Mouse (Mus musculus): Measurements from ENCODE around the gene Stambp.
"Not testable (repeated sequence)": the region's sequence is repeated elsewhere in the genome, so short reads cannot be mapped to it uniquely, and the experiment has no call there.

Gene Stambp

DNA sequence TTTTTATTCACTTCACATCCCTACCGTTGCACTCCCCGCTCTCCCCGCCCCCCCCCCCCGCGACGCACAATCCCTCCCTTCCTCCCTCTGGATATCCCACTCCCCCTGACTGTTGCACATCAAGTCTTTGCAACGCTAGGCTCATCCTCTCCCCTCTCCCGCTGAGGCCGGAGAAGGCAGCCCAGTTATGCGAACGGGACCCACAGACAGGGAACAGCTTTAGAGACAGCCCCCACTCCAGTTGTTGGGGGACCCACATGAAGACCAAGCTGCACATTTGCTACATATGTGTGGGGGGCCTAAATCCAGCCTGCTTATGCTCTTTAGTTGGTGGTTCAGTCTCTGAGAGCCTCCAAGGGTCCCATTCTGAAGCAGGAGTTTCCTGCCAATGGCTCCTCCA, at the start of gene Stambp:
Gene Stambp, minus strand, starts transcription at position 59 of the 400 bp plus-strand sequence.
- peak; percentile 34 to 35 for DNase-seq

DNA sequence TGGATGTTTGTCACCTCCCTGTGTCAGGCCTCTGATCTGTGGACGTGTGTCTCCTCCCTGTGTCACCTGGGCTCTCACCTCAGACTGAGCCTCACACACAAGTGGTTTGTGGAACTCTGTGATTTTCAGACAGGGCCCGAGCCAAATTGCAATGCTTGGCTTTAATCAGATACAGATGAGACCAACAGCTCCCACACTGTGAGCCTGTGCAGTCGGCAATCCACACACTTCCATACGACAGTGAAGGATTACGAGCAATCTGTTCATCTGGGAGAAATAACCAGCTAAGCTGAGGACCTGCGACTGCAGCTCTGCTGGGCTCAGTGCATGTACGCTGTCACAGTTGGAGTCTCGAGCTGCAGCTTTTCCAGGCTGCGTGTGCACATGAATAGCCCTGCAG, 47.4 kb upstream of the Stambp start:
- no peak for DNase-seq

DNA sequence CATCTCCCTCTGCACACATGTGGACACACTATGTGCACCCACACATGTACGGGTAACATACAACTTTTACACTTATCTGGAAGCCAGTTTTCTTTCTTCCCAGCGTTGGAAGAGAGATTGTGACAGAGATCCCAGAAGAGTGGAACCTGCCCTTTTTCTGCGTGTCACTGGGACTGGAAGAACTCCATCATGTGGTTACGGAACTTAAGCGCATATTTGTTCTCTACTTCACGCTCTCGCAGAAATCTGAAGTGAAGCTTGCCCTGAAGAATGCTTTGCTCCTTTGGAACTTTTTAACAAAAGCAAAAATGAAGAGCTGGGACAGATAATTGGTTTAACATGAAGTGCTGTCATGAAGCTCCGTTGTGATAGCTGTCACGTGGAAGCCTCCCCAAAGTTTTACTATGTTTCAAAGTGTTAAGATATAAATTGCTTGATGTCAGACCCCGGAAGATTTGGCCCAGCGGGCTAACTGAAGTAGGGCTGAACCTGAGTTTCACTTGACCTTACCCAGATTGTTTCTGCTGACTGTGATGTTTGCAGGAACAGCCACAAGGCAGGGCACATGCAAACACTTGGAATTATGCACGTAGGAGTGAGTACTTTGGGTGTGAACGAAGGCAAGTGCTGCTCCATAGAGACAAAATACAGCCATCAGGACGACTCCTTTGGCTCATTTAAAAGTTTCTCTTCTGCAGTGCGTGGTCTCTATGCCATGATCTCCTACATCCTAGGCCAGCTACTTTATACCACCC, 45.2 kb upstream of the Stambp start:
- no peak for DNase-seq

DNA sequence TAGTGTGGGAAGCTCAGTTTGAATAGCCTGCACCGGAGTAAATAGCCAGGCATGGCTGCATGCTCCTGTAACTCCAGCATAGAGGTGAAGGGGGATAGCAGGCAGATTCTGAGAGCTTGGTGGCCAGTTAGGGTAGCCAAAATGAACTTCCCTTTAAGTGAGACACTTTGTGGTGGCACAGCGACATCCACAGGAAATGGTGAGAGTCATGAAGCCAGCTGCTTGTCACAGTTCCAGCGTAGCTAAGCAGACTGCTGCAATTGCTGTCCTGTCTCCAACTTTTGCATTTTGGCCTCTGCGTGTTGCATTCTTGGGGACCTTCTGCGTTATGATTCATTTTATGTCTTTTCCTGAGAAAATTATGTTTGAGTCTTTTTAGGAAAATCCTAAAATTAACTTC, 44.0 kb upstream of the Stambp start:
- peak; percentile 75 to 80 for DNase-seq

DNA sequence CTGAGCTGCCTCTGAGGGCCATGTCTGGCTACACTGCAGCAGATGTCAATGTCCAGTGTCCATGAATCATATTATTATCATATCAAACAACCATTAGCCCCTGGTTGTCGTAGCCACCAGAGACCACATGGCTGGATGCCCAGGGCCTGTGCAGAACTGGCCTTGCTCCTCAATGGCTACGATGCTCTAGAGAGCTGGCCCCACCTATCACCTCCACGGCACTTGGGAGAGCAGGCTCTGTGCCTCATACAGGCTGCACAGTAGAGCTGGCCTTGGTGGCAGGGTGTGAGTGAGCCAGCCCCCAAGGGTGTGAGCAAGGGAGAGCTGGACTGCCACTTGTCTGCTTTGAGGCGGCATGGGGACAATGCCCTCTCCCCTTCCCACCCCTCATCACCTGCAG, 41.9 kb upstream of the Stambp start:
- no peak for DNase-seq

DNA sequence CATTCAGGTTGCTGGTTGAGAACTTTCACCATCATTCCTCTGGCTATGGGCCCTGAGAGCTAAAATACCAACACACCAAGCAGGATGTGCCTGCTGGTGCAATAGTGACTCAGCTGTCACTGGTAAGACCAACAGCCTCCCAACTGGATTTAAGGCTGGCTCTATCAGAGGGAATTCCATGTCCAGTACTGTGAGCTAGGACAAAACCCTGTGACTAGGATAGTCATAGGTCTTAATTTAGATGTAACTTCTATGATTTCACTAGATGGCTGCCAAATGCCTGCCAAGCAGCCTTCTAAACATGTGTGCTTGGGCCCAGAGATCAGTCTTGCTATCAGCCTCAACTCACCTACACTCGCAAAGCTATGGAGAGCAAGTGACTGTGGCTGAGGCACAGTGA, 40.4 kb upstream of the Stambp start:
- DNase-seq = no peak

DNA sequence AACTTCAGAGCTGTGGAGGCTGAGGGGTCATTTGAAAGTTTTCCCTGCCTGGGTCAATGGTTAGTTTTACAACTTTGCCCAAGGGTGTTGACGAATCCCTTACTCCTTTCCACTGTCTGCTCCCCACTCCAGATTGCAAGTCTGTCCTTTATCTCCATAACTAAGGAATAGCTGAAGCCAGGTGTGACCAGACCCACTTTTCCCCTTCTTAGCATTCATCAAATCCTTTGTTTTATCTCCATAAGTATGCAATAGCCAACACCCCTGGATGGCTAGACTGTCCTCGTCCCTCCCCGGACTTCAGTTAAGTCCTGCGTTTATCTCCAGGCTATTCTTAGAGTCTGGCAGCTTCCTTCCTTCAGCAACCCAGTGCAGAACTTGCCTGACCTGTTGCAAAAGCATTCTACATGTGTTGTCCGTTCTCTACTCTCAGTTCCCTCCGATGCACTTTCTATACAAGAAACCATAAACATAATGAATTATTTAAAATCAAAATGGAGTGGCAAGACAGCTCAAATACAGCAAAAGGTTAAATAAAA, 27.2 kb upstream of the Stambp start:
- DNase-seq = no peak

DNA sequence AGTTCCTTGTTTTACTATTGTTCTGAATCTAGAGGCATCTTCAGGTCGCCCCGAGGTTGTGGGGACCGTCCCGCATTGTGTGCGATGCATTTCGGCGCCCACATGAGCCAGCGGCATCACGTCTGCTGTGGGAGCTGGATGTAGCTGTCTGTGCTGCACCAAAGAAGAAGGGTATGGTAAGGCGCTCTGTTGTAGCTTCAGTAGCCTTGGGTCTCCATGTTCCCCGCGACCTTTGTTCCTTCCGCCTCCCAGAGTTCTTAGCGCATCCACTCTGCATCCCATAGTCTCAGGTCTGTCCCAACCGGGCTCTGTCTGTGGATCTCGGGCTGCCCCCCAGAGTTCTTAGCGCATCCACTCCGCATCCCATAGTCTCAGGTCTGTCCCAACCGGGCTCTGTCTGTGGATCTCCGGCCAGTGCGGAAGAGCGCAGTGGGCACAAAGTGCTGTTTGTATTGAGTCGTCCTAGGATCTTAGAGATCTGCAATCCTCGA, 26.6 kb upstream of the Stambp start:
- peak in 1 of 2 experiments; percentile 16 for DNase-seq

DNA sequence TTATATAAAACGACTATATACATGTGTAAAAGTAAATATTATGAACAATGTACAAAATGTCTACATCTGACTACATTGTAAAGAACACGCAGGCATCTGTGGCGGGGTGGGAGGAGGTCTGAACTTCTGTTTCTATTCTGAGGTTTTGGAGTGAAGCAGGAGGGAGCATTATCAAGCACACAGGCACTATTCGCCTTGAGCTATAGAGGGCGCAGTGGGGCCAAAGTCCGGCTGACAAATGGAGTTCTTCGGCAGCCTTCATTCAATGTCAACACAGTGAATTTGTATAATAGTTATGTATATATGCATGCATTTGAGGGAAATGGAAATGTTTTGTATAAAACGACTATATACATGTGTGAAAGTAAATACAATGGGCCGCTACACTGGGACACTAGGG, 26.1 kb upstream of the Stambp start:
- DNase-seq = peak; percentile 58 to 72

DNA sequence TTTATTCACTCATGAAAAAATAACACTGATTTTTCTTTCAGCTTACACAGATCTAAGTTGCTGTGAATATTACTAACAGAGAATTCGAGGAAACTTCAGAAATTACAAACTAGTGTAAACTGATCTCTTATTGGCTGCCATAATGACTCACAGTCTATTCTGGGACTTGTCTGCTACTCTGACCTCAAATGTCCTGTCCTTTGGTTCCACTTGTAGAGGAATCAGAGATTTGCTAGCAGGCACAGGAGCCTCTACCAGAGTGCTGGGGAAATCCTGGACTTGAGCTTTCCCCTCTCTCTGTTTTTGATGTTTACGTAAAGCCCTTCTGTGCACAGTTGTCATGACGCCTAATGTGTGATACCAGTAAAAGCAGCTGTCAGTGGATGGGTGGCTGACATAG, 25.5 kb upstream of the Stambp start:
- no peak for DNase-seq

DNA sequence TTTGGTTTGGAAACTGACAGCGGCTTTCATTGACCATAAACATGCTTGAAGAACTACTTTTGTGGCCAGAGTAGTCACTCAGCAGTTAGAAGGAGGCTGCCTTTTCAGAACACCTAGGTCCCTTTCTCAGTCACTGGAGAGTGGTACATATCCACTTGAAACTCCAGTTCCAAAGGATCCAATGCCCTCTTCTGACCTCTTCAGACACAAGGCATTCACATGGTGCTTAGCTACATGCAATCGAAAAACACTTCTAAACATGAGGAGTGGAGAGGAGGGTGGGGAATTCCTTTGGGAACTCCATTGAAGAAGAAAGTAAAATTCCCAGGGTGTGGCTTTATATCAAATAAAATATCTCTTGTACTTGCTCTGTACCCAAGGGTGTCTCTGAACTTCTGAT, 22.5 kb upstream of the Stambp start:
- DNase-seq = no peak

DNA sequence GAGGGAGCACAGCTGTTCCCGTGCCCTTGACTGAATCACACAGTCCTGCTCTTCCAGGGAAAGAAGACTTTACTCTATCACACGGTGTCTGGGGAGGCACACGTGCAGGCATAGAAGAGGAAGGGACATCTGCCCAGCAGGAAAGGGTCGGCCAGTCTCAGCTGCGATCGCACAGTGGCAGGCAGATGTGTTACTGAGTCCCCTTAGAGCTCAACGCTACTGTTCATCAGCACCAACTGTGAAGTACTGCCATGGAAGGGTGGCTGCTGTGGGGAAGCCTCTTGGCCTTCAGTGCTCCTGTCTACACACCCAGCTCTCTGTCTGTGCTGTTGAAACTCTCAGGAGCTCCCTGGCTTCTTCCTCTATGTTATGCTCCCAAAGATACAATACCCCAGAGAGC, 21.4 kb upstream of the Stambp start:
- no peak for DNase-seq

DNA sequence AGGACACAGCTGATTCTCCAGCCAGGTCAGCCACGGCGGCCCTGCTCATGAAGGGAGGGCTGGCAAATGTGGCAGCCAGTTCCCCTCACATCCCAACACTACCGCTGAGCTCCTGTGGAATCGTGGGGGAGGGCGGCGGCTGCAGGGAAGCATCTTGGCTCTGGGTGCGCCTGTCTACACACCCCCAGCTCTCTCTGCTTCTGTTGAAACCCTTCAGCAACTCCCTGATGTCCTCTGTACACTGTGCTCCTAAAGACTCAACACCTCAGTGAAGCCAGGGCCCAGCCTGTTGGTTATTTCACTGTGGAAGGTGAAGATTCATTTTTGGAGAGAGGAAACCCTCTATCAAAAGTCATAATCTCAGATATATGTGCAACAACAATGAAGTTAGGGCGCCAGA, 19.5 kb upstream of the Stambp start:
- no peak for DNase-seq

DNA sequence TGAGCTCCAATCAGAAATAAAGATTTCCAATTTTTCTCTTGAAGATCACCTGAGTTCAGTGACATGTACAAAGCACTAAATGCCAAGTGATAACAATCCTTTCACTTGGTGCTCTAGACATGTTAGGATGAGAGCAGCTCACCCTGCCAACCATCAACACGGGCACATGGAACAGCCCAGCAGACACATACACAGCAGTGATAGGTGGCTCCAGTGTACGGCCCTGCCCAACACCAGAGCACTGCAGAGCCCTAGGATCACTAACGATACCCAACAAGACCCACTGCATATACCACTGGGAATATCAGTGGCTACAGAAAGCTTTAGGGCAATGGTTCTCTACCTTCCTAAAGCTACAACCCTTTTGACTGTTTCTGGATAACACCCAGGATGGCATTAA, 17.8 kb upstream of the Stambp start:
- DNase-seq = no peak

DNA sequence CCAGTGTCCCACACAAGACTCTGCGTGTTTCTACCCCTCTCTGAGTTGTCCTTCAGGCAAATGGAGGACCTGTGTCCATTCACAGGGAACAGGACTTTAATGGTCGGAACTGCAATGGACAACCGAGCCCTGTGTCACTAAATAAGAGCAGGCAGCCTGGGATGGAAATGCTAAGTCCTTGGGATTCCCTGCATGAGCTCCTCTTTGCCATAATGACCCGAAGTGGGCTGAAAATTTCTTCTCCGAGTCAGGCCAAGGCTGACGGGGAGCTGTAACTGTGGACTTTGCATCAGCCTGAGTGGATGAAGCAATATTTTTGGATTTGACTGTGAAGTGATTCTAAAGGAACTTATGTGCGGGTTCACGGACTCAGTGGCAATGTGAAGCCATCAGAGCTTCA, 14.7 kb upstream of the Stambp start:
- not testable (repeated sequence) for DNase-seq

DNA sequence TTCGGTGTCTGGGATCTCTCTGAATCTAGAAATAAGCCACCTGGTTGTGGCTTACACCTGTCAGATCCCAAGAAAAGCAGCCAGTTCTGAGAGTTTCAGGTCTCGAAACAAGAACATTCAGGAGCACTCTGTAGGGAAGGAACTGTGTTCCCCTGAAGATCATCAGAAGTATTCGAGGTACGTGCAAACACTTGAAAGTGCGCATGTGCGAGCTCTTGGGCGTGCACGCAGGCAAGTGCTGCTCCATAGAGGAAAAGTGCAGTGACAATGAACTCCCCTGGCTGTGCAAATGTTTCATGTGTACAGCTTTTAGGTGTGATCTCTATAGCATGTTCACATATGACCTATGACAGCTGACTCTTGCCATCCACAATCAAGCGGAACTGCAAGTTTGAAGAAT, 12.8 kb upstream of the Stambp start:
- DNase-seq = not testable (repeated sequence)

DNA sequence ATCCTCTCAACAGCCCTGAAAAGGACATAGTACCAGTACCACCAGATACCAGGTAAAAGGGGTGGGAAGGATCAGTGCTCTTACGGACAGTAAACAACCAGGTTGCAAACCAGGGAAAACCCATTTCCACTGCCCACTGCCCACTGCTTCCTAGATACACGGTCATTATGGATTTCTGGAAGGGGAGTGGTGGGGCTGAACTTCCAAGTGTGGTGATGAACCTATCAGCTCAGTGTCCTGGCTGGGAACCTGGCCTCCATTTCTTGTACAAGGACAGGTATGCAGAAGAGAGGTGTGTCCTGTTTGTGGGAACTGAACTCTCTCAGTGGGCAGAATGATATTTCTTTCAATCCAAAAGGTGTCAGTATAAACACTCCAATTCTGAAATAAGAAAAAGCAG, 11.1 kb upstream of the Stambp start:
- no peak for DNase-seq

DNA sequence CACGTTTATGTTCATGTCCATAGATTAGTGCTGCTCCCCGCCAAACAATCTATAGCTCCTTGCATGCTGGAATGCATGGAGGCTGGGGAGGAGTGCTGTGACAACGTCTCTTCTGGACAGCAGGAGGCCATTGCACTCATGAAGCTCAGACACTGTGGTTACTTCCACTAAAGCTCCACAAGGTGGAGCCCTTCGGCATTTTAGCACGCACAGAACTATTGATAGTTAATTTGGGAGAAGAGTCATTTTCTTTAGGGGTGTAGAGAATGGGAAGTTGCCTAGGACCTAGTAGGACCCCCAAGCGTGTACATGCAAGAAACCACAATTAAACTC, 10.4 kb upstream of the Stambp start:
- peak; percentile 54 to 67 for DNase-seq

DNA sequence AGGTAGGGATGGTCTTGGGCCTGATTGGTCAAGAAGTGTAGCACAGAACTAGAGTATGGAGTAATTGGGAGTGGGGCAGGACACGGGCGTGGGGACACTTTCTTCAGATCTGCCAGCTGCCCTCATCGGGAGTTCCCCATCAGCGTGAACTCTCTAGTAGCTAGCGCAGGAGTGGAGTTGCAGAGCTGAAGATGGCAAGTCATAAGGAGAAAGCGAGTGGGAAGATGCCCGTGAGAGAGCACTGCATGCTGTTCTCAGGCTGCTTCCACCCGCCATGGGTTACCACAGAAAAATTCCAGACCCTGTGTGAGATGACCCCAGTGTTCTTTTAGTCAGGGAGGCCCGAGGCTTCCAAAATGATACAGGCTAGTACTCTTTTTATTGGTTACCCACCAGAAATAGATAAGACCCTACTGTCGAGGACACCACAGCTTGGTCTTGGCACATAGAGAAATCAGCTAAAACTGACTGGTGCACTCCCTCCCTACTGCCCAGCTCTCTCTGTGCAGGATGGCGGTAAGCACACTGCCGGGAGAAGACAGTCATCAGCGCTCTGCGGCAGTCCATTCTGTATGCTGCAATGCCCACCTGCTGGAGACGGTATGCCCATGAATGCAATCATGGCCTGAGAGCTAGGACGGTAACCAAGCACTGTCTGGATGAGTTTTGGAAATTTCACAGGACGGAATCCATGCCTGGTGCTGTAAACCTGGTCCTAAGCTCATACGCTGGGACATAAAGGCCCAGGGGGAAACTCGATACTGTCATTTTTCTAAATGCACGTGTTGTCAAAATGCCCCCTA, 9.8 kb upstream of the Stambp start:
- no peak for DNase-seq

DNA sequence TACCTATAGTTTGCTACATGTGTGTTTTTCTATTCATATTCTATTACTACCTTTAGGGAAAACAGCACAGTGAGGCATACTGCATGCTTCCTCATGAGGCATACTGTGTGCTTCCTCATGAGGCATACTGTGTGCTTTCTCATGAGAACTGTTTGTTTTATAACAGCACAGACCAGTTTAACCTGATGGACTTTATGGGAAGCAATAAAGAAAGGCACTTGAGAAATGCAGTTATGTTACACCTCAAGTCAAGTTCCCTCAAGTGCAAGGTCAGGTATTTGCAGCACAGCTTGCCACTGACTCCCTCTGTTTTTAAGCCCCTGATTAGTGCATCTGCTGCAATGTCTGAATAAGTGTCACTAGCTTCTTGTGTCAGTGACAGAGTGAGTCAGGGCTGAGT, 5.0 kb upstream of the Stambp start:
- no peak for DNase-seq

DNA sequence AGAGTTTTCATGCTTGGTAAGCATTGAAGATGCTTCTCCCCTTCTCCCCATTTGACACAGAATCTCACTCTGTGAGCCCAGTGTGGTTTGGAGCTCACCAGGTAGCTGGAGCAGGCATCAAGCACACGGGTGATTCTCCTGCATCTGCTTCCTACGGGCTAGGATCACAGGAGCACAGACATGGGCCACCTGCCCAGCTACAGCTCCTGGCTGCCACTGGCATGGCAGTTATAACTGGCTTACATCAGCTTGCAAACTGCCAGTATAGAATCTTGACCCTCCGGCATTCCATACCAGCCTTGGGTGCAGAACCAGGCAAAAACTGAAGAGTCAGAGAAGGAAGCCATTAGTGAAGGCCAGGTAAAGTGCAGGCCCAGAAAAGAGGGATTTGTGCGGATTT, 3.1 kb upstream of the Stambp start:
- no peak for DNase-seq

DNA sequence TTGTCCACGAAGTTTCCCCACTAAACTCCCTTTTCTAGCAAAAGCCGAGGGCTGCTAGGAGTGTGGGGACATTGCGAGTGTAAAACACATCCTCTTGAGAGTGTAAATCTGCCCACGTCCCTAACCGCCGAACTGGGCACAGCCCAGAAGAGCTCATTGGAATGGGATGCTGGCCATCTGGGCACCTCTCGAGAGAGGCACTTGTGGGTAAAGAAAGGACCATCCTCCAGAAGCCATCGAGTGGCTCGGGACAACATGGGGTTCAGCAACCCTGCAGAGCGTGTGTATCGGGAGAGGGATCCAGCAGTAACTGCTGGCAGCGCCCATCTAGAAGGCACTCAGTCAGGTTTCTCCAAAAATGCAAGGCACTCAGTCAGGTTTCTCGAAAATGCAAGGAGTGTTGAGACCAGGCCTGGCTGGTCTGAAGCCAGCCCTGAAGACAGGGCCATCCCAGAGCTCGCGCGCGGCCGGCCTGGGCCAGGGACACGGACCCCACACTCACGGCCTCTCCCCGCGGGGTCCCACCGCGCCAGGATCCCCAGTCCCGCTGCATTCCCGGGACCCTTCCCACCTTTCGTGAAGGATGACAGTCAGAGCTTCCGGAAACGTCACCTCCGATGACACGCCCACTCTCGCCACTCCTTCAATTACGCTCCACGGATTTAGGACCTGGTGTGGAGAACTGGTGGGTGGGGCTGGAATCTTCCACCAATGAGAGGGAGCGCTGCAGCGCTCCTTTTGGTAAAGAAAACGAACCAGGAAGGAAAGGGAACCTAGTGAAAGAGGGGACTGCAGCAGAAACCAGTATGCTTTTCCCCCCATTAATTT, 475 bp downstream of the Stambp start:
- DNase-seq = peak; percentile 91 to 94
